Mouse (Mus musculus) C2C12 (cell line): Measurements from ENCODE around the gene Slc17a1.

Experiments
- CEBPB ChIP-seq: IDR thresholded peaks from one replicate; pipeline ENCODE4 v1.6.1; 2011; ENCODE audit warnings: low read depth, mild to moderate bottlenecking, control low read depth, moderate library complexity
- CTCF ChIP-seq: IDR thresholded peaks from one replicate; pipeline ENCODE4 v1.5.1; 2011; ENCODE audit not compliant: control insufficient read depth, insufficient read depth, insufficient read length
- FOSL1 ChIP-seq: IDR thresholded peaks from one replicate; pipeline ENCODE4 v1.8.0; 2011; ENCODE audit warnings: mild to moderate bottlenecking, low read length; ENCODE audit not compliant: poor library complexity, insufficient read depth, severe bottlenecking
- MAX ChIP-seq: IDR thresholded peaks from one replicate; pipeline ENCODE4 v1.6.1; 2011; ENCODE audit warnings: mild to moderate bottlenecking, control low read depth
- USF1 ChIP-seq: IDR thresholded peaks from one replicate; pipeline ENCODE4 v1.6.1; 2011; ENCODE audit warnings: low read depth, mild to moderate bottlenecking, control low read depth, moderate library complexity

- TF ChIP-seq CTCF (no peak), USF1 (no peak), MAX (no peak), CEBPB (no peak), FOSL1 (no peak)
Observed at GRCm38 (mm10) chr13:23820179-23820940, 47.2 kb upstream of the Slc17a1 start.
